Mouse (Mus musculus): ENCODE results near the gene Adat2. TPM values are rescaled to one million over a fixed set of nuclear protein-coding genes. Genes with fewer than 3 reads are reported as not detected.

The Adat2 gene
- polyA plus RNA-seq, 2 experiments from 2014 or later: 2.4 to 2.8 TPM

DNA sequence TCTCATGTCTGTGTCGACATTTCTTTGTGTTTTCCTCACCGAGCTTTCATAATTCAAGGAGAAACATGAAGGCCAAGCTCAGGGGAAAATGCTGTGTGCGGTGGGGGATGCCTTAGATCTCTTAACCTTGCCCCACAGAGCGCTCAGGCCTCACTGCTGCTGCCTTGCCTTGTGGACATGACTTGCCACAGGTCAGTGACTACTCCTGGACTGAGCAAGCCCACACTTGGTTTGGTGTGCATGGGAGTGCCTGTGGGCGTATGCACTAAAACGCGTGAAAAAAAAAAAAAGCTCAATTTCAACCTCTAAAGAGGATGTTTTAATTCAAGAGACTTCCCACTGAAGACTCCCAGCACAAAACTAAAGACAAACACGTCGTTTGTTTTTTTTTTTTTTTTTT lies 44.2 kb downstream of the Adat2 start:
- no peak for ATAC-seq

DNA sequence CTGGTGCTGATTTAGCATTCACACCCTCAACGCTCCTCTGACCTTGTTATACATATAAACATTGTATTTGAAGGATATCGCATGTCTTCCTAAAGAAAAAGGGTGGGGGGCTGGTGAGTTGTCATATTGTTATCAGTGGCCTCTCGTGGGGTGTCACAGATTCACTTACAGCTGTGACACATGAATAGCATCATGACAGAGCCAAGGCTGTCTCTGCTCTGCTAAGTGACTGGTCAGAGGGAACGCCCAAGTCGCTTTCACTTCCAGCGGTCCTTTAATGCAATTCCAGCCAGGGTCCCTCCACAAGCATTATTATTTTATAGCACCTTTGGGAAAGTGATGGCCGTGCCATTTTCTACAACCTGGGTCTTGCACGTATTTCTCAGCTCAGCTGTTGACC lies 44.8 kb downstream of the Adat2 start:
- ATAC-seq: no peak

DNA sequence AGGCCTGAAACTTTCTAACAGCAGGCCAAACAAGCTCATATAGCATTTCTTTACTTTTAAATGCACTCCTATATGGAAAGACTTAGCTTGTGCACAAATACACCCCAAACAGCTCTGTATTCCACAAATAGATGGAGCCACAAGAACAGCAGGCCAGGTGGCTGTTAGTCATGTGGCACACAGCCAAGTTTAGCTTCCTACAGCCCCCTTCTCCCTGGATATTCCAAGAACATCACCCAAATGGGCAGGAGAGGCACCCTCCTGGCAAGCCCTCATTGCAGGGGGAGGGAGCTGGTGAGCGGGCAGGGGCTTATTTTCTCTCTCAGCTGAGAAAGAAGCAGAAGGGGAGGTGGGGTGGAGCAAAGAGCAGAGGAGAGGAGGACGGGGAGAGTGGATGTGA lies 48.2 kb downstream of the Adat2 start:
- ATAC-seq: no peak

Other genes starting within 250 kb of the Adat2 start
- 1 to 10 TPM; 2.3 to 3.2 TPM for gene Phactr2, start 78.5 kb upstream of the Adat2 start, polyA plus RNA-seq (2017; shearing (Covaris generic))
- 10 to 100 TPM; 59.1 to 63.2 TPM for gene Fuca2, start 53.4 kb upstream of the Adat2 start, polyA plus RNA-seq (2017; shearing (Covaris generic))
- gene Pex3, start 248 bp downstream of the Adat2 start, polyA plus RNA-seq (2017; shearing (Covaris generic)): 10 to 100 TPM; 28.5 to 29.6 TPM

All from CD4-positive, CD25-positive, alpha-beta regulatory T cell, adult 4 months (primary cell).